Mouse (Mus musculus): ENCODE data around the gene Hyal1. TPM values are rescaled to one million over a fixed set of nuclear protein-coding genes. Genes with fewer than 3 reads are reported as not detected.

Gene Hyal1
- total RNA-seq, 2 experiments from 2014 or later = 1.6 to 2.4 TPM

DNA sequence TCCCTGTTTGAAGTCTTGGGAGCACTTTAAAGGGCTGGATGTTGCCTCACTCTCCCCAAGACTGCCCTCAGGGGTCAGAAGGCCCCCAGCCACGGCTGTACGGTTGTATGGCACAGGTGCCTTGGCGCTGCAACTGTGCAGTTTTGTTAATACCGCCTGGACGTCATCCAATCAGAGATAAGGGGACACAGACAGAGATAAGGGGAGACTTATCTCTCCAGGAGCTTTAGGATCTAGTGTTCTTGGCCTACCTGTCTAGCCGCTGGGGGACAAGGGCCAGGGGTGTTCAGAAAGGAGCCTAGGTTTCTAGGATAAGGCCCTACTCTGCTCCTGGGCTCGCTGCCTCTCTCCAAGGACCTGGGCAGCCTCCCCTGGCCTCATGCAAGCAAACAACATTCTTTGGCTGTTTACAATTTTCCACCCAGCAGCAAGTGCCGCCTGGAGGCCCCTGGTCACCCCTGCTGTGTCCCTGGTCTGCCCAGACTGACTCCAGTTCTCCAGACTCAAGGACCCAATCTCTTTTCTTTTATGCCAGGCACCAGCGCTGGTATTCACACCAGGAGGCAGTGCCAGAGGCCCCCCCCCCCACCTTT lies 31.0 kb downstream of the Hyal1 start:
- intact Hi-C loops (cut with DNase I) = no loop called here
- no peak for DNase-seq
- H3K4me3 ChIP-seq = peak overlapping the region; percentile 76
- TF ChIP-seq CTCF (IDR thresholded peaks at IDR 0.05) = no peak
- H3K27ac ChIP-seq = peak overlapping the region; percentile 99

DNA sequence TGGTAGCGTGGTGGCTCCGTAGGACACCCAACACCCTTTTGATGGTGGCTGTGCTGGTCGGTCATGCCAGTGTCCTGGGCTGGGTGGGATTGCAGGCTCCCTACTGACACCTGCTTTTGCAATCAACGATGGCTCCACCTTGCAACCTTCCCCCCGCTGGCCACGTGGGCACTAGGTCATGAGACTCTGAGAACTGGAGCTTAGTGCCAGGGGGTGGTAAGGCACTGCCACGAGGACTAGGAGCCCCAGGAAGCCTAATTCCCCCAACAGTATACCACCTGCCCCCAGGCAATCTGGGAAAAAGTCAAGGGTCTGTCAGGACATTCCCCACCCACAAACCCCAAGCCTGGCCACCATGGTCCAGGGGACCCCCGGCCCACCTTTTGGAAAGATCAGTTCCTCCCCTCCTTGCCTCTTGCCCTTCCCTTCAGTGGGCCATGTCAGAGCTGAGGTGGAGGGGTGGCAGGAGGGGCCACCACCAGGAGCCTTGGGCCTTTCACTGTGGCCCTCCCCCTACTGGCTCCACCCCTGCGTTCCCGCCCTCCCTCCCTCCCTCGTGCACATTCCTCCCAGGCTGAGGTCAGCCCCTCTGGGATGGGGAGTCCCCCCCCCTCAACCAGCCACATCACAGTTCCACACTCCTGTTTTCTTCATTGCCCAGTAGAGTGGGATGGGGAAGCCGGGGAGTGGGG lies 32.2 kb downstream of the Hyal1 start, which contains the start of gene Sema3b:
Gene Sema3b (minus strand): TSS at position 489 of the 692 bp plus-strand sequence.
- no peak for TF ChIP-seq CTCF (IDR thresholded peaks at IDR 0.05)
- H3K4me3 ChIP-seq = peak within 1 kb of the TSS; percentile 76
- peak within 1 kb of the TSS; percentile 99 for H3K27ac ChIP-seq
- intact Hi-C loops (cut with DNase I) = no loop called here
- DNase-seq = peak; percentile 75

DNA sequence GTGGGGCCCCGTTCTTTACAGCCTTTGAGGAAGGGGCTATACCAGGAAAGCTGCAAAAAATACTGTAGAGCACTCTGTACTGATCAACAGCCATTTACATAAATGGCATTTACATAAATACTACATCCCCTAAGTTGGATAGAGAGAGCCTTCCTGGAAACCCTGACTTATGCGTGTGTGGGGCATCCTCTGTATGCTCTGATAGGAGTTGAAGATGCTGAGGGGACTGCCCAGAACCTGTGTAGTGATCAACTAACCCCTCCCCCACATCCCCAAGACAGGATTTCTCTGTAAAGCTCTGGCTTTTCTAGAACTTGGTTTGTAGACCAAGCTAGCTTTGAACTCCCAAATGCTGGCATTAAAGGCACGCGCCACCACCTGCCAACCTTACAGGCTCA lies 32.7 kb downstream of the Hyal1 start:
- H3K4me3 ChIP-seq = no peak overlapping the region; the same call in 1 of the 2 replicates
- intact Hi-C loops (cut with DNase I) = no loop called here
- peak overlapping the region; percentile 99 for H3K27ac ChIP-seq
- TF ChIP-seq CTCF (IDR thresholded peaks at IDR 0.05) = no peak
- DNase-seq = no peak

DNA sequence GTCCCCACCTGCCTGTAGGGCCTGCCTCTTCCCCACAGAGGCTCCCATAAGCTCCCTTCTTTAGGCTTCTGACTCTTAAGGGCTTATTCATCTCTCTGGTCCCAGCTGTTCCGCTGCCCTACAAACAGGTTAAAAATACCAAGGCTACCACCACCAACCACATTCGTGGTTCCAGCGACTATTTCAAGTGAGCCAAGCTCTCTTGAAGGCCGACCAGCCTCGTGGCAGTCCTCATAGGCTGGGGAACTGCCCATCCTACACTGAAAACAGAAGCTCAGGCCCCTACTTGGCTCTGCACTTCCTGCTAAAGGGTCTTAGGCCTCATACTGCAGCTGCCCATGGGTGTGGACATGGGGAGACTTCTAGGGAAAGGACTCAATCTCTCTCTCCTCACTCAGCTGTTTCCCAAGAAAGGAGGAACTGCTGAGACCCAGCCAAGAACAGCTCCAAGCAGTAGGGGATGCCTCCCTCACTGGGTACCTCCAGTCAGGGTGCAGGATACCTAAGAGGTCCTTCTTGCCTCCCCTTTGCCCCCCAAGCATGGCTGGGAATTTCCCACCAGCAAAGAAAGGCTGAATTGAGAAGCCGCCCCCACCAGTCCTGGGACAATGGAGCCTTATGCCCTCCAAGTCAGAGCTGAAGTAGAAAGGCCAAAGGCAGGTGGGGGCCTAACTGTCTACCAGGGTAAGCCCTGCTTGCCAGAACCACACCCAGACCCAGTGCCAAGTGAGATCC lies 34.9 kb downstream of the Hyal1 start:
- H3K4me3 ChIP-seq = peak overlapping the region; percentile 78
- intact Hi-C loops (cut with DNase I) = loop anchor here (2.0 kb wide), 1 partner anchor 45 kb away; the partner anchor contains the start of gene Hyal2
- no peak for TF ChIP-seq CTCF (IDR thresholded peaks at IDR 0.05)
- peak overlapping the region; percentile 99 for H3K27ac ChIP-seq
- no peak for DNase-seq

DNA sequence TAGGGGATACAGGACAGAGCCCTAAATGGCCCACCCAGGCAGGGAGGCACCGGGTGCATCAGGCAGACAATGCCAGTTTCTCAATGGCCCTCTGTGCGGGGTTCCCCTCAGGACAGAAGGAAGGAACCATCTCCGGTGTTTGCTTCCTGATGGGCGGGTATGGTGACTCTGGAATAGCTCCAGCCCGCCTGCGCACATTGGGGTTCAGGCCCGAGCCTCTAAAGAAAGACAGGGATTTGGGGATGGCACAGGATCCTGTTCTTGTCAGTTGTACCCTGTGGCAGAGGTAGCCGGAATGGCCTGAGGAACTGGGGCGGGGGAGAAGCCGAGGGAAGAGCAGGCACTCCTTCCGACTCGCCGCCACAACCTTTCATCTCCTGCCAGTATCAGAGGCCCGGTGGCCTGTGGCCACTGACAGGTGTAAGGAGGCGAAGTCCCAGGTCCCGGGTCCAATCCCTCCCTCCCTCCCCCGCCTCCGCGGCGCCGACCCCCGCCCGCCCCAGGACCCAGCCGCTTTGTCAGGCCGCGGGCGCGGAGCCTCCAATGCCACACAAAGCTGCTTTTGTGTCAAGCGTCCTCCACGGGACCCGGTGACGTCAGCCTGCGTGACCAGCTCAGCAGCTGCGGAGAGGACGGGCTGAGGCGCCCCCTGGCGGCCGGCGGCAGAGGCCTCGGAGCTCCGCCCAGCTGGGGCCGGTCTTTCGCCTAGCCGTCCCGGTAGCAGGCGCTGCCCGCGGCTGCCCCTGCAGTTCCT lies 35.6 kb downstream of the Hyal1 start:
- intact Hi-C loops (cut with DNase I) = loop anchor here (2.0 kb wide), 1 partner anchor 46 kb away; the partner anchor contains the start of gene Hyal2
- peak; percentile 98 for TF ChIP-seq CTCF (IDR thresholded peaks at IDR 0.05)

DNA sequence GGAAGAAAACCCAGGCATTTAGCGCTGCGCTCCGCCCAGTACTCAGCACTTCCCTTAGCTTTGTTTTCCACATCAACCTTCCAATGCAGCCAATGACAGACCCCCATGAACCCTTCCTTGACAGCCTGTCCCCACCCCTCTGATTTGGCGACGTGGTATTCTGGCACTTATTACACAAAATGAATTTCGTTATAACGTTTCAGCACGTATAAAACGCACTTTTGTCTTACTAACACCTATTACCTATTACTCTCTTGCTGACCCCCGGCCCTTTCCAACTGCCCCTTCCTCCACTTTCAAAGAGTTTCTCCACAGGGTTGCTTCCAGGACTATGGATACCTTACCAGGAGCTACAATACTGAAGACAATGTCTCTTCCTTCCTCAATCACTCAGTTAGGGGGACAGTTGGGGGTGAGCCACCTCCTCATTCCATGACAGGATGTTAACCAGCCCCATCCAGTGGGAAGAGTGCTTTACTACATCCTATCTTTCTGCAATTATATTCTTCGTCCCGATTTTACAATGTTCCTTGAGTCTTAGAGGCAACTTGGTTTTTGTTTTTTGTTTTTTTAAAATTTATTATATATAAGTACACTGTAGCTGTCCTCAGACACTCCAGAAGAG lies 36.3 kb downstream of the Hyal1 start:
- H3K27ac ChIP-seq = peak overlapping the region; percentile 99
- intact Hi-C loops (cut with DNase I) = loop anchor here (2.0 kb wide), 1 partner anchor 46 kb away; the partner anchor contains the start of gene Hyal2
- no peak for DNase-seq

More for the DNA sequence above, 35.6 kb downstream of the Hyal1 start:
- DNase-seq = peak; percentile 100
- Histone ChIP-seq H3K4me3 (peak overlapping the region; percentile 78), H3K27ac (peak overlapping the region; percentile 99)

DNA sequence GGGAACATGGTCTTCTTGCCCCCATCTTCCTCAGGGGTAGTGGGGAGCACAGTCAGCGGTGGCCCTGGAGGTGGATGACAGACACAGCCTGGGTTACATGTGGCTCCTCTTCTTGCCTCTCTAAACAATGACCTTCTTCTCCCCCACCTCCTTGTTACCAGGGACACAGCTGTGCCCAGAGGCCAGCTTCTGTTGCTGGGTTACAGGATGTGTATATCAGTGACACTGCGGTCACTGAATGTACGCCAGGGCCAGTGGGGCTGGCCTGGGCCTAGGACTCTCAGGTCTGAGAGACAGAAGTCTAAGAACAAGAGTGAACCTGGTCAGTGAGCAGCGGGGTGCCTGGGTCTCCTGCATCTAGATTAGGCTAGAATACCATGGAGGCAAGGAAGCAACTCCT lies 38.3 kb downstream of the Hyal1 start:
- H3K27ac ChIP-seq = 0 out of 2 replicates have a peak overlapping the region, but pooled peaks have one; percentile 6
- no peak for DNase-seq
- no peak overlapping the region for H3K4me3 ChIP-seq
- intact Hi-C loops (cut with DNase I) = no loop called here
- no peak for TF ChIP-seq CTCF (IDR thresholded peaks at IDR 0.05)

More for the DNA sequence above, 36.3 kb downstream of the Hyal1 start:
- H3K4me3 ChIP-seq = peak overlapping the region; percentile 78
- peak; percentile 36 for TF ChIP-seq CTCF (IDR thresholded peaks at IDR 0.05)

DNA sequence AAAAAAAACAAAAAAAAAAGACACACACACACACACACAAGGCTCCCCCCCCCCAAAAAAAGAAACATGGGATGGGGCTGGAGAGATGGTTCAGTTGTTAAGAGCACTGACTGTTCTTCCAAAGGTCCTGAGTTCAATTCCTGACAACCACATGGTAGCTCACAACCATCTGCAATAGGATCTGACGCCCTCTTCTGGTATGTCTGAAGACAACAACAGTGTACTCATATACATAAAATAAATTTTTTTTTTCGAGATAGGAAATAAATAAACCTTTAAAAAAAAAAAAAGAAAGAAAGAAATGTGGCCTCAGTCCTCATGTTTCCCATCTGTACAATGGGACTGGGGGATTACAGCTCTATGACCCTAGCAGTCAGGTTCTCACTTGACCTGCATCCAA lies 40.7 kb downstream of the Hyal1 start:
- intact Hi-C loops (cut with DNase I) = no loop called here
- no peak overlapping the region for H3K4me3 ChIP-seq
- TF ChIP-seq CTCF (IDR thresholded peaks at IDR 0.05) = peak; percentile 35
- H3K27ac ChIP-seq = peak overlapping the region; percentile 84
- DNase-seq = no peak

DNA sequence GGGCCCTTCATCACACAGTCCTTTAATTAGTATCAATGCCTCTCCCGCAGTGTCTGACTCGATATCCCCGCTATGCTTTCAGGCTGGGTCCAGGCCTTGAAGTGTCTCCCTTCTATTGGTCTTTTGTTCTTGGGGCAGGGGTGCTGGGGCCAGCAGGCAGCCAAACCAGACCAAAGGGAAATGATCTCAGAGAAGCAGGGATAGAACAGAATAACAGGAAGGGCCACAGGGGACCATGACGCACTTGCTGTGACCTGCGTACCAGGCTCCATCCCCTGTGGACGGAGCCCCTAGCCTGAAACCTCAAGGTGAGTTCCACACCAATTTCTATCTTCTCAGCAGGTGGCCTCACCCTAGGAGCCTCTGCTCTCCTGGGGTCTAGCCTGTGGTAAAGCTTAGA lies 41.4 kb downstream of the Hyal1 start:
- intact Hi-C loops (cut with DNase I) = no loop called here
- no peak for DNase-seq
- no peak for TF ChIP-seq CTCF (IDR thresholded peaks at IDR 0.05)
- H3K4me3 ChIP-seq = peak overlapping the region; percentile 9; the same call in 1 of the 2 replicates
- peak overlapping the region; percentile 84 for H3K27ac ChIP-seq

DNA sequence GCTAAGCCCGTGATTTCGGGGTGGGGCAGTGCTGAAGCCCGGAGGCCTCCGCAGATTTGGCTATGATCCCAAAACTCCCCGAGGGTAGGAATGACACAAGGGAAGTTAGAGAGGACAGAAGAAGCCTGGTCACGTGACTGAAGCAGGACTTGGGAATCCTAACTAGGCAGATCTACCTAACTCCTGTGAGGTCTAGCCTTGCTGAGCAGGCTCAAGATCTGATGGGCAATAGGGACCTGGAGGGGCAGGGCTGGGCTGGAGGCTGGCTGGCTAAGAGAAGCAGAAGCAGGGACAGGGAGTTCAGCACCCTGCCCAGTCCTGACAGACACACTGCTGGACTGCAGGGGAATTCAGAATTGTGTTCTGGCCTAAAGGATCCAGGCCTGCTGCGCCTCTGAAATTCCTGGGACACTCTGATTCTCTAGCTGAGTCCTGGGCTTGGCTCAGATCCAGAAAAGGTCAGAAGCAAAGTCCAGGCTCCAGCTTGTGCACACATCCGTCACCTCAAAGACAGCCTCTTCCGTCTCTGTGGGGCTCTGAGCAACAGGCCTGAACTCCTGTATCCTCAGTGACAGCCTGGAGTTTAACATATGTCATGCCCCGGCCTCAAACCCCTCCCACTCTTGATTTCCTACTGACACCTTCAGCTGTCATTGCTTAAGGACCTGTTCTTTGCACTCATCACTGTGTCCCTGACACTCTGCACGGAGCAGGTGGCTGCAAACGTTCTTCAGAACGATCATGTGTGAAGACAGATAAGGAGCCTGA lies 42.2 kb downstream of the Hyal1 start:
- peak; percentile 64 for DNase-seq
- Histone ChIP-seq H3K27ac (peak overlapping the region; percentile 84), H3K4me3 (peak overlapping the region; percentile 9)
- intact Hi-C loops (cut with DNase I) = no loop called here
- no peak for TF ChIP-seq CTCF (IDR thresholded peaks at IDR 0.05)

DNA sequence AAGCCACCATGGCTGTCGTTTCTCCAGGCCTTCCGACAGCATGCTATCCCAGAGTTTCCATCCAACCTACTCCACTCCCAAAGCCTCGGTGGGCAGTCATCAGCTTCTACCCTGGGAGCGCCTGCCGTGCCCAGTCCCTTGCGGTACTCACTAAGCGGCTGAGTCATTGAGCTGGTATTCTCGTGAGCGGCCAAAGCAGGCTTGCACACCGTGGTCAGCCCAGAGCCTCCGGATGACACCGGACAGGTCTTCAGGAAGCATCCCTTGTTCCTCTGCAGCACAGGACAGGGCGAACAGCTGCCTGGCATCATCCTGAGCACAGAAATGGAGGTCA lies 42.8 kb downstream of the Hyal1 start:
- TF ChIP-seq CTCF (IDR thresholded peaks at IDR 0.05) = no peak
- intact Hi-C loops (cut with DNase I) = no loop called here
- peak overlapping the region; percentile 84 for H3K27ac ChIP-seq
- H3K4me3 ChIP-seq = no peak overlapping the region
- DNase-seq = no peak

Data from gastrocnemius, adult 2 months (tissue).